Comparison of ENCODE assay signal across 9 mouse cellular contexts in genomic region chr17:44038656-44039055, GRCm38 (mm10). TPM values are rescaled to one million over a fixed set of nuclear protein-coding genes. Genes with fewer than 3 reads are reported as not detected.
DNase-seq lines count a peak whose midpoint lies in the region; ATAC-seq and TF ChIP-seq lines count a peak whose summit lies in the region.
"Had no signal": no experiment of that assay in that cellular context is flagged by ENCODE, and none has a peak within 500 bp of the region (broad histone marks: within the 10 kb centered on the region; RNA-seq: fewer than 3 reads in every experiment).

No protein-coding gene starts in this region.

- no peak overlapping the region for H3K4me3 ChIP-seq in intestine, postnatal 0 days (ENCODE audit: low read depth, low read length)
- H3K4me3 ChIP-seq in intestine, embryonic 16.5 days (ENCODE audit: low read length): no peak overlapping the region
- no peak overlapping the region for H3K4me3 ChIP-seq in forebrain, postnatal 0 days (ENCODE audit: low read depth, low read length)
- H3K4me3 ChIP-seq: midbrain, embryonic 12.5 days had no signal

- no peak overlapping the region for H3K4me2 ChIP-seq in intestine, postnatal 0 days (replicated peaks; ENCODE audit: low read depth)
- no peak overlapping the region for H3K4me2 ChIP-seq in intestine, embryonic 16.5 days (ENCODE audit: low read depth, low read length)
- H3K4me2 ChIP-seq in forebrain, postnatal 0 days (ENCODE audit: low read depth): no peak overlapping the region
- H3K4me2 ChIP-seq: midbrain, embryonic 12.5 days had no signal

- DNase-seq in ES-CJ7 (ENCODE audit: low read depth, low spot score): peak; percentile 22
- DNase-seq in c-Kit-positive CD71-negative TER-119-negative erythroid progenitor cells, embryonic 14.5 days (ENCODE audit: low read depth): peak; percentile 13
- DNase-seq in forebrain, postnatal 0 days: peak; percentile 79
- DNase-seq in layer of hippocampus, adult 9-11 months: peak; percentile 46
- DNase-seq in right cerebral cortex, adult 2 months (ENCODE audit: low spot score in 2 of 2): peak; percentile 70 to 79
- no peak for DNase-seq in thymus, postnatal 36 days

- no peak overlapping the region for H3K9ac ChIP-seq in intestine, postnatal 0 days (ENCODE audit: low read depth, low read length)
- no peak overlapping the region for H3K9ac ChIP-seq in intestine, embryonic 16.5 days (ENCODE audit: low read depth, low read length)
- H3K9ac ChIP-seq in forebrain, postnatal 0 days: no peak overlapping the region
- H3K9ac ChIP-seq: midbrain, embryonic 12.5 days had no signal

- no peaks in the 10 kb centered on the region for H3K9me3 ChIP-seq in intestine, postnatal 0 days (ENCODE audit: control insufficient read depth)
- no peaks in the 10 kb centered on the region for H3K9me3 ChIP-seq in intestine, embryonic 16.5 days (ENCODE audit: control insufficient read depth, low read length)
- H3K9me3 ChIP-seq in forebrain, postnatal 0 days (ENCODE audit: low read length): no peaks in the 10 kb centered on the region
- H3K9me3 ChIP-seq: midbrain, embryonic 12.5 days had no signal

- H3K27ac ChIP-seq in intestine, postnatal 0 days (ENCODE audit: low read depth, low read length): no peak overlapping the region
- H3K27ac ChIP-seq in intestine, embryonic 16.5 days (ENCODE audit: low read length): no peak overlapping the region
- no peak overlapping the region for H3K27ac ChIP-seq in forebrain, postnatal 0 days (ENCODE audit: low read depth, low read length)
- H3K27ac ChIP-seq: midbrain, embryonic 12.5 days had no signal

- peak; percentile 71 for TF ChIP-seq CTCF in intestine, postnatal 0 days (IDR thresholded peaks at IDR 0.05; ENCODE audit: low read depth)
- peak; percentile 79 for TF ChIP-seq CTCF in forebrain, postnatal 0 days (IDR thresholded peaks at IDR 0.05; ENCODE audit: low read depth)

- ATAC-seq in intestine, postnatal 0 days: no peak
- no peak for ATAC-seq in intestine, embryonic 16.5 days
- peak; percentile 56 for ATAC-seq in forebrain, postnatal 0 days

- no peaks in the 10 kb centered on the region for H3K36me3 ChIP-seq in intestine, postnatal 0 days (ENCODE audit: control insufficient read depth, insufficient read depth)
- no peaks in the 10 kb centered on the region for H3K36me3 ChIP-seq in intestine, embryonic 16.5 days (ENCODE audit: control insufficient read depth, insufficient read depth, low read length)
- no peaks in the 10 kb centered on the region for H3K36me3 ChIP-seq in forebrain, postnatal 0 days (ENCODE audit: insufficient read depth)
- H3K36me3 ChIP-seq: midbrain, embryonic 12.5 days had no signal

- H3K4me1 ChIP-seq in intestine, postnatal 0 days (replicated peaks; ENCODE audit: control insufficient read depth, insufficient read depth, low read length): no peaks in the 10 kb centered on the region
- 0 out of 2 replicates have a peak, but pooled peaks cover 3% of the 10 kb centered on the region for H3K4me1 ChIP-seq in intestine, embryonic 16.5 days (ENCODE audit: control insufficient read depth, insufficient read depth, low read length)
- no peaks in the 10 kb centered on the region for H3K4me1 ChIP-seq in forebrain, postnatal 0 days (ENCODE audit: insufficient read depth)
- H3K4me1 ChIP-seq: midbrain, embryonic 12.5 days had no signal

- 61% methylated on average over 9 of the region's 9 CpGs for WGBS in intestine, postnatal 0 days
- 60% methylated on average over 9 of the region's 9 CpGs for WGBS in intestine, embryonic 16.5 days
- WGBS in forebrain, postnatal 0 days: 55% methylated on average over 9 of the region's 9 CpGs

- H3K27me3 ChIP-seq in intestine, postnatal 0 days (replicated peaks; ENCODE audit: control insufficient read depth, insufficient read depth, low read length): no peaks in the 10 kb centered on the region
- H3K27me3 ChIP-seq in intestine, embryonic 16.5 days (replicated peaks; ENCODE audit: control insufficient read depth, insufficient read depth, low read length): no peaks in the 10 kb centered on the region
- no peaks in the 10 kb centered on the region for H3K27me3 ChIP-seq in forebrain, postnatal 0 days (ENCODE audit: insufficient read depth, low read length)
- H3K27me3 ChIP-seq: midbrain, embryonic 12.5 days had no signal

RNA-seq across cellular contexts. Expression of gene Enpp5, which starts 40.0 kb away (rescaled TPM):
- 33.8 and 43.1 TPM in 2 replicates for polyA plus RNA-seq in intestine, postnatal 0 days (2015; fragmentation: Nextera tagmentation; extraction: Ambion mirVana)
- 52.4 and 60.0 TPM in 2 replicates for polyA plus RNA-seq in intestine, embryonic 16.5 days (2015; fragmentation: Nextera tagmentation; extraction: Ambion mirVana)
- total RNA-seq in forebrain, postnatal 0 days (2014; rRNA removed): 102 and 130 TPM in 2 replicates
- polyA plus RNA-seq in forebrain, postnatal 0 days (2015; fragmentation: Nextera tagmentation; extraction: Ambion mirVana): 51.9 and 97.5 TPM in 2 replicates

Comparison
In these comparisons a context has a peak if more than half of its experiments do, and no peak if none do; other contexts are left out.
1. DNase-seq: peak in ES-CJ7 (single experiment), c-Kit-positive CD71-negative TER-119-negative erythroid progenitor cells, embryonic 14.5 days (single experiment), forebrain, postnatal 0 days (single experiment), layer of hippocampus, adult 9-11 months (single experiment) and right cerebral cortex, adult 2 months (2 of 2); none in thymus, postnatal 36 days (0 of 2).